Mouse (Mus musculus) hindbrain, embryonic 14.5 days (tissue): ENCODE data around the gene Gm10647. TPM values are rescaled to one million over a fixed set of nuclear protein-coding genes. Genes with fewer than 3 reads are reported as not detected.
"Not testable (repeated sequence)": the region's sequence is repeated elsewhere in the genome, so short reads cannot be mapped to it uniquely, and the experiment has no call there.

Source experiments
- ATAC-seq: fragments of 200-750 bp; cut with Nextera tagmentation; 2 replicates; pipeline ENCODE4 v1.8.0; 2017; ENCODE audit warnings: moderate number of reproducible peaks, mild to moderate bottlenecking, moderate TSS enrichment, moderate library complexity; ENCODE audit not compliant: low FRiP score
- DNase-seq: peaks from one replicate; pipeline ENCODE4 v3.0.0-alpha.2; 2015; ENCODE audit warnings: low spot score
- H3K27ac ChIP-seq: fragments of 300-500 bp; sonication (generic); 2 replicates; pipeline ENCODE4 v1.5.1; 2014; ENCODE audit warnings: mild to moderate bottlenecking, moderate library complexity
- H3K27me3 ChIP-seq: fragments of 300-500 bp; sonication (generic); 2 replicates; pipeline ENCODE4 v1.6.1; 2014; ENCODE audit warnings: mild to moderate bottlenecking, low read length, mixed read lengths; ENCODE audit not compliant: control insufficient read depth, insufficient read depth
- H3K36me3 ChIP-seq: fragments of 300-500 bp; sonication (generic); replicated peaks from 2 replicates; pipeline ENCODE4 v1.6.1; 2014; ENCODE audit not compliant: control insufficient read depth, insufficient read depth
- H3K4me1 ChIP-seq: fragments of 300-500 bp; sonication (generic); replicated peaks from 2 replicates; pipeline ENCODE4 v1.6.1; 2014; ENCODE audit warnings: antibody characterized with exemption, low read length, mixed read lengths; ENCODE audit not compliant: control insufficient read depth, insufficient read depth
- H3K4me2 ChIP-seq: fragments of 300-500 bp; sonication (generic); replicated peaks from 2 replicates; pipeline ENCODE4 v1.6.1; 2014; ENCODE audit warnings: mild to moderate bottlenecking, moderate library complexity
- H3K4me3 ChIP-seq: fragments of 300-500 bp; sonication (generic); replicated peaks from 2 replicates; pipeline ENCODE4 v1.5.1; 2014; ENCODE audit warnings: mild to moderate bottlenecking, low read length
- H3K9ac ChIP-seq: fragments of 300-500 bp; sonication (generic); 2 replicates; pipeline ENCODE4 v1.6.1; 2014
- H3K9me3 ChIP-seq: fragments of 300-500 bp; sonication (generic); 2 replicates; pipeline ENCODE4 v1.6.1; 2016; ENCODE audit warnings: low read length; ENCODE audit not compliant: control insufficient read depth
- WGBS: fragments of 180-500 bp; shearing (Covaris S2); extraction: QIAGEN DNeasy Blood & Tissue Kit; methylation state at CpG from one replicate; pipeline ENCODE4 v1.1.7; 2014; 5-methylcytosine and 5-hydroxymethylcytosine counted together
- polyA plus RNA-seq: library from polyadenylated mRNA; unstranded; fragments of >200 nt; fragmentation: Nextera tagmentation; extraction: Ambion mirVana; gene quantifications from 2 replicates; pipeline ENCODE4 v1.2.1, GENCODE M21; 2014

Gene Gm10647
- polyA plus RNA-seq, 1 experiment from 2014 or later = 0.46 TPM

GRCm38 (mm10) chr9:66794629-66795463 lies 2.0 kb upstream of the Gm10647 start:
- peaks cover 13% of the 10 kb centered on the region; the same call in 1 of the 2 replicates for H3K4me1 ChIP-seq
- no peaks in the 10 kb centered on the region for H3K9me3 ChIP-seq
- WGBS = 2% methylated on average over 43 of the region's 43 CpGs
- no peaks in the 10 kb centered on the region for H3K27me3 ChIP-seq
- peak overlapping the region; percentile 91 for H3K9ac ChIP-seq
- ATAC-seq (peak; percentile 67), DNase-seq (peak; percentile 64)
- H3K27ac ChIP-seq = peak overlapping the region; percentile 92
- peaks cover 12% of the 10 kb centered on the region for H3K36me3 ChIP-seq
- H3K4me2 ChIP-seq = peak overlapping the region; percentile 85
- peak overlapping the region; percentile 81 for H3K4me3 ChIP-seq

GRCm38 (mm10) chr9:66795464-66796324 lies 1.1 kb upstream of the Gm10647 start, which contains the start of gene Aph1b:
TSS of gene Aph1b (minus strand) at chr9:66795490.
- H3K4me2 ChIP-seq = peak within 1 kb of the TSS; percentile 85
- peak within 1 kb of the TSS; percentile 92 for H3K27ac ChIP-seq
- WGBS = under 1% methylated on average over 42 of the region's 42 CpGs
- H3K9me3 ChIP-seq = no peaks in the 10 kb centered on the region
- peak; percentile 91 for DNase-seq
- H3K4me1 ChIP-seq = peaks cover 13% of the 10 kb centered on the region; the same call in 1 of the 2 replicates
- peaks cover 3% of the 10 kb centered on the region; the same call in 1 of the 2 replicates for H3K36me3 ChIP-seq
- peak within 1 kb of the TSS; percentile 81 for H3K4me3 ChIP-seq
- peak; percentile 98 for ATAC-seq
- H3K27me3 ChIP-seq = no peaks in the 10 kb centered on the region
- H3K9ac ChIP-seq = peak within 1 kb of the TSS; percentile 91

- no peaks in the 10 kb centered on the region for H3K36me3 ChIP-seq
- no peak overlapping the region for H3K27ac ChIP-seq
- DNase-seq (no peak), ATAC-seq (no peak)
- no peaks in the 10 kb centered on the region for H3K9me3 ChIP-seq
- 53% methylated on average over 12 of the region's 12 CpGs for WGBS
- H3K4me2 ChIP-seq = no peak overlapping the region
- H3K4me3 ChIP-seq = no peak overlapping the region
- H3K4me1 ChIP-seq = no peaks in the 10 kb centered on the region
- no peak overlapping the region for H3K9ac ChIP-seq
- H3K27me3 ChIP-seq = peaks cover 8% of the 10 kb centered on the region
Measured at GRCm38 (mm10) chr9:66801947-66802346, 5.1 kb downstream of the Gm10647 start.

- H3K36me3 ChIP-seq, H3K27ac ChIP-seq, ATAC-seq, H3K4me1 ChIP-seq, H3K9me3 ChIP-seq: not testable (repeated sequence)
- H3K9ac ChIP-seq = peak overlapping the region; percentile 50
- H3K4me3 ChIP-seq = peak overlapping the region; percentile 29
- peak overlapping the region; percentile 58 for H3K4me2 ChIP-seq
- peak; percentile 29 for DNase-seq
- H3K27me3 ChIP-seq = peaks cover 15% of the 10 kb centered on the region
- WGBS = 1% methylated on average over 29 of the region's 37 CpGs
Measured at GRCm38 (mm10) chr9:66805951-66806350, 9.1 kb downstream of the Gm10647 start.

GRCm38 (mm10) chr9:66813392-66813791 lies 16.6 kb downstream of the Gm10647 start:
- no peak for ATAC-seq
- Histone ChIP-seq H3K4me3 (no peak overlapping the region), H3K4me2 (no peak overlapping the region), H3K9ac (no peak overlapping the region), H3K27me3 (no peaks in the 10 kb centered on the region), H3K27ac (no peak overlapping the region), H3K36me3 (no peaks in the 10 kb centered on the region), H3K4me1 (0 out of 2 replicates have a peak, but pooled peaks cover 8% of the 10 kb centered on the region), H3K9me3 (no peaks in the 10 kb centered on the region)
- 14% methylated on average over 2 of the region's 2 CpGs for WGBS
- no peak for DNase-seq

- H3K27ac ChIP-seq = no peak overlapping the region
- H3K4me2 ChIP-seq = no peak overlapping the region
- H3K4me3 ChIP-seq = no peak overlapping the region
- no peak for DNase-seq
- no peak overlapping the region for H3K9ac ChIP-seq
- H3K4me1 ChIP-seq = no peaks in the 10 kb centered on the region
- H3K9me3 ChIP-seq = no peaks in the 10 kb centered on the region
- ATAC-seq = no peak
- no peaks in the 10 kb centered on the region for H3K27me3 ChIP-seq
- WGBS = 83% methylated on average over 5 of the region's 5 CpGs
- no peaks in the 10 kb centered on the region for H3K36me3 ChIP-seq
Measured at GRCm38 (mm10) chr9:66820996-66821395, 24.2 kb downstream of the Gm10647 start.

DNA sequence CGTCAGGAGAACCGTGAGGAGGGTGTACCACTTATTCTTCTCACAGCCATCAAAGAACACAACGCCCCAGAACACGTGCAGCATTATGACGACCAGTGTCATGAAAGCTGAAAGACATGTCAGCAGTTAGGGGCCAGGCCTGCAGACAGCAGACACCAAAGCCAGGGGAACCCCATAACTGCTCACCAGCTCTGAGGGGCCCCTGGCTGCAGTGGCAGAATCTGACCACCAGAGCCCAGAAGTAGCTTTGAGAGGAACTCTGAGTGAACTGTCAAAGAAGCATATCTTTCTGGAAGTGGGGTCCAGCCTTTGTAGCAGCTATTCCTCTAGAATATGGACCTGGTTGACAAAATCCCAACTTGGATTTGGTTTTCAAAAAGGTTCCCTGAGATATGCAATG lies 25.4 kb downstream of the Gm10647 start:
- H3K4me3 ChIP-seq, H3K9me3 ChIP-seq: not testable (repeated sequence)
- no CpG with 5 or more reads among the region's 5 CpGs for WGBS

GRCm38 (mm10) chr9:66825990-66826389 lies 29.2 kb downstream of the Gm10647 start:
- 34% methylated on average over 1 of the region's 1 CpGs for WGBS
- no peak overlapping the region for H3K9ac ChIP-seq
- DNase-seq = peak; percentile 86
- no peak overlapping the region for H3K27ac ChIP-seq
- no peaks in the 10 kb centered on the region for H3K9me3 ChIP-seq
- H3K27me3 ChIP-seq = no peaks in the 10 kb centered on the region
- H3K4me1 ChIP-seq = no peaks in the 10 kb centered on the region
- no peak overlapping the region for H3K4me2 ChIP-seq
- no peaks in the 10 kb centered on the region for H3K36me3 ChIP-seq
- no peak for ATAC-seq
- no peak overlapping the region for H3K4me3 ChIP-seq

More for the DNA sequence above, 25.4 kb downstream of the Gm10647 start:
- not testable (repeated sequence) for H3K36me3 ChIP-seq, H3K4me2 ChIP-seq, H3K4me1 ChIP-seq, H3K27me3 ChIP-seq, H3K27ac ChIP-seq, H3K9ac ChIP-seq, DNase-seq, ATAC-seq

DNA sequence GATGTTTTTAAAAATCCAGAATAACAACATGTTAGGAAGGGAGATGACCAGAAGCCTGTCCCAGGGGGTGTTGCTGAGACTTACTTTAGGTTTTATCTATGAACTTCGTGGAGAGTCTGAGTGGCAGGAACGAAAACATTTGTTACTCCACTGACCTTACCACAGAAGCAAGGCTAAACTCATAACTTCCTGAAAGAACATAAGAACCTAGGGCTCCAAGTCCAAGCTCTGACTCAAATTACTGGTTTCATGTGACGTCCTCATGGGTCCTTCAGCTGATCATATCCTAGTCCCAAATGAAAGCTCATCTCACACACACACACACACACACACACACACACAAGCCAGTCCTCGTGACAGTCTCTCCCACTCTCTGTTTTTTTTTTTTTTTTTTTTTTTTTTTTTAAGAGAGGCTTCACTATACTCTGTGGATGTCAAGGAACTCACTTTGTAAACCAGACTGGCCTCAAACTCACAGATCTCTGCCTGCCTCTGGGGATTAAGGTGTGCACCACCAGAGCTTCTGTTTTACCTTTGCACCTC lies 35.6 kb downstream of the Gm10647 start:
- Histone ChIP-seq H3K9ac (no peak overlapping the region), H3K36me3 (no peaks in the 10 kb centered on the region), H3K4me3 (no peak overlapping the region), H3K4me1 (peaks cover 17% of the 10 kb centered on the region), H3K4me2 (no peak overlapping the region), H3K27me3 (0 out of 2 replicates have a peak, but pooled peaks cover 5% of the 10 kb centered on the region), H3K27ac (no peak overlapping the region), H3K9me3 (no peaks in the 10 kb centered on the region)
- 72% methylated on average over 4 of the region's 4 CpGs for WGBS
- ATAC-seq = no peak
- no peak for DNase-seq
